Mouse (Mus musculus) lung, postnatal 0 days (tissue): ENCODE results near the gene Il16.

Experiments
- CTCF ChIP-seq: IDR thresholded peaks from 2 replicates; pipeline ENCODE4 v1.5.1; 2016; ENCODE audit warnings: antibody characterized with exemption, mild to moderate bottlenecking
- EP300 ChIP-seq: IDR thresholded peaks from 2 replicates; pipeline ENCODE4 v1.6.1; 2016; ENCODE audit warnings: antibody characterized with exemption, mild to moderate bottlenecking, control low read depth

GRCm38 (mm10) chr7:83713639-83714038 is 31.9 kb downstream of the Il16 start:
- TF ChIP-seq CTCF, result no peak
- TF ChIP-seq EP300, result no peak
